Mouse (Mus musculus) stomach, embryonic 15.5 days (tissue): Measurements from ENCODE around the gene Rnf213. TPM values are rescaled to one million over a fixed set of nuclear protein-coding genes. Genes with fewer than 3 reads are reported as not detected.
A peak's percentile ranks its signal among the peaks of the same experiment; 100 is the strongest.

Source experiments
- ATAC-seq: fragments of 200-750 bp; cut with Nextera tagmentation; 2 replicates; pipeline ENCODE4 v1.8.0; 2017; ENCODE audit warnings: low read depth, moderate number of reproducible peaks, moderate TSS enrichment; ENCODE audit not compliant: insufficient read depth, low FRiP score
- H3K27ac ChIP-seq: fragments of 300-500 bp; sonication (generic); 2 replicates; pipeline ENCODE4 v1.5.1; 2015; ENCODE audit warnings: mild to moderate bottlenecking, inconsistent platforms
- H3K27me3 ChIP-seq: fragments of 300-500 bp; sonication (generic); replicated peaks from 2 replicates; pipeline ENCODE4 v1.6.1; 2015; ENCODE audit warnings: inconsistent platforms
- H3K36me3 ChIP-seq: fragments of 300-500 bp; sonication (generic); 2 replicates; pipeline ENCODE4 v1.6.1; 2015; ENCODE audit warnings: inconsistent platforms
- H3K4me1 ChIP-seq: fragments of 300-500 bp; sonication (generic); 2 replicates; pipeline ENCODE4 v1.6.1; 2015; ENCODE audit warnings: inconsistent platforms
- H3K4me2 ChIP-seq: fragments of 300-500 bp; sonication (generic); 2 replicates; pipeline ENCODE4 v1.6.1; 2015; ENCODE audit warnings: mild to moderate bottlenecking, inconsistent platforms
- H3K4me3 ChIP-seq: fragments of 300-500 bp; sonication (generic); replicated peaks from 2 replicates; pipeline ENCODE4 v1.5.1; 2015; ENCODE audit warnings: inconsistent platforms
- H3K9ac ChIP-seq: fragments of 300-500 bp; sonication (generic); 2 replicates; pipeline ENCODE4 v1.6.1; 2015; ENCODE audit warnings: inconsistent platforms
- H3K9me3 ChIP-seq: fragments of 300-500 bp; sonication (generic); 2 replicates; pipeline ENCODE4 v1.6.1; 2016; ENCODE audit warnings: inconsistent platforms
- WGBS: fragments of 180-500 bp; shearing (Covaris S2); methylation state at CpG from one replicate; pipeline ENCODE4 v1.1.7; 2015; 5-methylcytosine and 5-hydroxymethylcytosine counted together
- polyA plus RNA-seq: library from polyadenylated mRNA; unstranded; fragments of >200 nt; fragmentation: Nextera tagmentation; extraction: Ambion mirVana; gene quantifications from 2 replicates; pipeline ENCODE4 v1.2.1, GENCODE M21; 2015

Rnf213 gene
- polyA plus RNA-seq, 1 experiment from 2014 or later, result 7.3 TPM

- peak overlapping the region; percentile 59 for H3K27ac ChIP-seq
- ATAC-seq, result no peak
- 71% methylated on average over 5 of the region's 5 CpGs for WGBS
Observed at GRCm38 (mm10) chr11:119420426-119420825, 27.5 kb downstream of the Rnf213 start.

DNA sequence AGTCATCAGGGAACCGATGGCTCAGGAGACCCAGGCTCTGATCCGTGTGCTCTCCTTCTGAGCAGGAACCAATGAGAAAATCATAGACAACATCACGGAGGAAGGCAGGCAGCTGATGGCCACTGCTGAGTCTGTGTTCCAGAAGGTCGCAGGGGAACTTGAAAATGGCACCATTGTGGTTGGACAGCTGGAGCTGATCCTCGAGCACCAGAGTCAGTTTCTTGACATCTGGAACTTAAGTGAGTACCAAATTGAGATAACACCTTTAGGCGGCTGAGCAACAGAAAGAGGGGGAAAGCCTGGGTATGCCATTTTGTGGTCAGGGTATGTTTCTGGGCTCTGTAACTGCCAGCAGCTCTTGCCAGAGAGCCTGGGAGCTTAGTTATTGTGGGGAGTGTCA lies 34.5 kb downstream of the Rnf213 start:
- no peaks in the 10 kb centered on the region for H3K9me3 ChIP-seq
- H3K4me2 ChIP-seq, result no peak overlapping the region
- WGBS, result 79% methylated on average over 6 of the region's 6 CpGs
- H3K27ac ChIP-seq, result no peak overlapping the region
- no peak for ATAC-seq
- no peak overlapping the region for H3K9ac ChIP-seq
- 0 out of 2 replicates have a peak, but pooled peaks cover 3% of the 10 kb centered on the region for H3K36me3 ChIP-seq
- H3K4me1 ChIP-seq, result peaks cover 11% of the 10 kb centered on the region
- no peaks in the 10 kb centered on the region for H3K27me3 ChIP-seq
- no peak overlapping the region for H3K4me3 ChIP-seq

More at GRCm38 (mm10) chr11:119420426-119420825, 27.5 kb downstream of the Rnf213 start:
- peaks cover 16% of the 10 kb centered on the region; the same call in 1 of the 2 replicates for H3K36me3 ChIP-seq
- H3K4me2 ChIP-seq, result no peak overlapping the region
- no peaks in the 10 kb centered on the region for H3K9me3 ChIP-seq
- no peaks in the 10 kb centered on the region for H3K27me3 ChIP-seq
- no peak overlapping the region for H3K4me3 ChIP-seq
- 0 out of 2 replicates have a peak, but pooled peaks cover 8% of the 10 kb centered on the region for H3K4me1 ChIP-seq
- H3K9ac ChIP-seq, result no peak overlapping the region

GRCm38 (mm10) chr11:119427986-119428385 lies 35.1 kb downstream of the Rnf213 start:
- no peaks in the 10 kb centered on the region for H3K36me3 ChIP-seq
- peaks cover 11% of the 10 kb centered on the region for H3K4me1 ChIP-seq
- no peak overlapping the region for H3K4me3 ChIP-seq
- WGBS, result 76% methylated on average over 5 of the region's 5 CpGs
- no peak overlapping the region for H3K9ac ChIP-seq
- no peak for ATAC-seq
- no peaks in the 10 kb centered on the region for H3K27me3 ChIP-seq
- no peak overlapping the region for H3K4me2 ChIP-seq
- no peak overlapping the region; the same call in 1 of the 2 replicates for H3K27ac ChIP-seq
- no peaks in the 10 kb centered on the region for H3K9me3 ChIP-seq

DNA sequence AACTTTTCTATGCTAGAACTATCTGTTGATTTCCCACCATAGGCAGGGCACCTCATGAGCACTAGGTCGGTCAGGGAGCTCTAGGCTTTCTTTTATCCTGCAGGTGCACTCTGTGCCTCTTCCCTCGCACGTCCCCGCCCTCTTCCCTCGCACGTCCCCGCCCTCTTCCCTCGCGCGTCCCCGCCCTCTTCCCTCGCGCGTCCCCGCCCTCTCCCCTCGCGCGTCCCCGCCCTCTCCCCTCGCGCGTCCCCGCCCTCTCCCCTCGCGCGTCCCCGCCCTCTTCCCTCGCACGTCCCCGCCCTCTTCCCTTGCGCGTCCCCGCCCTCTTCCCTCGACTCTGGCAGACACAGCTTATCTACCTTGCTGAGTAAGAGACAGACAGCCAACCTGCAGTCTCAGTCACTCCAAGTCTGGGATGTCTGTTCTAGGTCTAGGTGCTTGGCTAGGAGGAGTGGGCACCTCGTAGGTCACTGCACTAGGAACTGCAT lies 35.8 kb downstream of the Rnf213 start:
- peak; percentile 88 for ATAC-seq
- peak overlapping the region; percentile 28; the same call in 1 of the 2 replicates for H3K27ac ChIP-seq

DNA sequence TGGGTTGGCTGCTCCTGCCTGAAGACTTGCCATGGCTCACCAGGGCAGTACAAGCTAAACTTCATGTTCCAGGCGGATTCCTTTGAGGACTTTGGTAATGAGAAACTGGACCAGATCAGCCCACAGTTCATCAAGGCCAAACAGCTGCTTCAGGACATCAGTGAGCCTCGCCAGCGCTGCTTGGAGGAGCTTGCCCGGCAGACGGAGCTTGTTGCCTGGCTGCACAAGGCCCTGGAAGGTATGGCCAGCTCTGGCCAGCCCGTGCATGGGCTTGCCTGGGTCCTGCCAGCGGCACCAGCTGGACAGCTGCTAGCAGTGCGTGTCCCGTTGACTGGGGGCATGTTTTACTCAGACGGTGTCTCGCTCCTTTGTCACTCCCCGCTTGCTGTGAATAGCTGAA lies 38.6 kb downstream of the Rnf213 start:
- Histone ChIP-seq H3K9ac (no peak overlapping the region), H3K4me3 (no peak overlapping the region), H3K9me3 (no peaks in the 10 kb centered on the region), H3K27ac (no peak overlapping the region), H3K4me2 (no peak overlapping the region), H3K4me1 (peaks cover 11% of the 10 kb centered on the region), H3K36me3 (peaks cover 22% of the 10 kb centered on the region), H3K27me3 (no peaks in the 10 kb centered on the region)
- ATAC-seq, result no peak
- WGBS, result 88% methylated on average over 12 of the region's 12 CpGs

More for the DNA sequence above, 35.8 kb downstream of the Rnf213 start:
- Histone ChIP-seq H3K4me2 (peak overlapping the region; percentile 54), H3K36me3 (peaks cover 5% of the 10 kb centered on the region), H3K4me1 (peaks cover 11% of the 10 kb centered on the region), H3K9me3 (no peaks in the 10 kb centered on the region), H3K27me3 (no peaks in the 10 kb centered on the region), H3K9ac (no peak overlapping the region), H3K4me3 (peak overlapping the region; percentile 28)
- WGBS, result 2% methylated on average over 21 of the region's 35 CpGs

GRCm38 (mm10) chr11:119432706-119433105 lies 39.8 kb downstream of the Rnf213 start:
- Histone ChIP-seq H3K27ac (no peak overlapping the region), H3K9me3 (no peaks in the 10 kb centered on the region), H3K4me1 (peaks cover 11% of the 10 kb centered on the region), H3K4me3 (no peak overlapping the region), H3K27me3 (no peaks in the 10 kb centered on the region), H3K36me3 (peaks cover 22% of the 10 kb centered on the region), H3K9ac (no peak overlapping the region), H3K4me2 (no peak overlapping the region)
- WGBS, result 76% methylated on average over 7 of the region's 7 CpGs
- ATAC-seq, result 0 out of 2 replicates have a peak, but pooled peaks have one; percentile 25

DNA sequence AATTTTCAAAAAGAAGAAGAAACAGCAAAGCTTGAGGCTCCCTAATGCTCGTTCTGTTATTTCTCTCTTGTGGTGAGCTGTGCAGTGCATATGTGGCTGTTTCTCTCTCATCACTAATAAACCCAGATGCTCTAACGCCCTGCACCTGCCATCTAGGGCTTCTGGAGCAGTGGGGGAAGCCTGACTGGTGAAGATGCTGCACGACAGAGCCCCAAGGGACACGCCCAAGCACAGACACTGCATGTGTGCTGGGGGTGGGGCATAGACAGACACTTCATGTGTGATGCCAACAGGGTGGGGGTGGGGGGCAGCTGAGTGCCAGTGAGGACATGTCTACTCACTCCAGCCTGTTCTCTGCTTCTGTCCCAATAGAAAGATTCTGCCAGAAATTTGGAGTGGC lies 41.4 kb downstream of the Rnf213 start:
- H3K36me3 ChIP-seq, result peaks cover 22% of the 10 kb centered on the region
- H3K4me2 ChIP-seq, result no peak overlapping the region
- no peak overlapping the region for H3K4me3 ChIP-seq
- H3K9me3 ChIP-seq, result no peaks in the 10 kb centered on the region
- no peak overlapping the region for H3K27ac ChIP-seq
- no peak overlapping the region for H3K9ac ChIP-seq
- H3K4me1 ChIP-seq, result no peaks in the 10 kb centered on the region
- no peak for ATAC-seq
- 81% methylated on average over 4 of the region's 4 CpGs for WGBS
- H3K27me3 ChIP-seq, result no peaks in the 10 kb centered on the region

DNA sequence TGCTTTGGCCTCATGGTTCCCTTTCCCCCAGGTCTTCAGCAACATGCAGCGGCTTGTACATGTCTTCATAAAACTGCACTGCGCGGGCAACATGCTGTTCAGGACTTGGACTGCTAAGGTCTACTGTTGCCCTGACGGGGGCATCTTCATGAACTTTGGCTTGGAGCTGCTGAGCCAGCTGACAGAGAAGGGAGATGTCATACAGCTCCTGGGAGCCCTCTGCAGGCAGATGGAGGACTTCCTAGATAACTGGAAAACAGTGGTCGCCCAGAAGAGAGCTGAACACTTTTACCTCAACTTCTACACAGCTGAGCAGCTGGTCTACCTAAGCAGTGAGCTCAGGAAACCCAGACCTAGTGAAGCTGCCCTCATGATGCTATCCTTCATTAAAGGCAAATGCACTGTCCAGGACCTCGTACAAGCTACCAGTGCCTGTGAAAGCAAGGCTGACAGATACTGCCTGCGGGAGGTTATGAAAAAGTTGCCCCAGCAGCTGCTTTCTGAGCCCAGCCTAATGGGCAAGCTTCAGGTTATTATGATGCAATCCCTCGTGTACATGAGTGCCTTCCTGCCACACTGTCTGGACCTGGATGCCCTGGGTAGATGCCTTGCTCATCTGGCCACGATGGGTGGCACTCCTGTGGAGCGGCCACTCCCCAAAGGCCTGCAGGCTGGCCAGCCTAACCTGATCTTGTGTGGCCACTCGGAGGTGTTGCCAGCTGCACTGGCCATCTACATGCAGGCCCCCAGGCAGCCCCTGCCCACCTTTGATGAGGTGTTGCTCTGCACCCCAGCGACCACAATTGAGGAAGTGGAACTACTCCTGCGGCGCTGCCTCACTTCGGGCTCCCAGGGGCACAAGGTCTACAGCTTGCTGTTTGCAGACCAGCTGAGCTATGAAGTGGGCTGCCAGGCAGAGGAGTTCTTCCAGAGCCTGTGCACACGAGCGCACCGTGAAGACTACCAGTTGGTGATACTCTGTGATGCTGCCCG lies 43.3 kb downstream of the Rnf213 start:
- H3K4me2 ChIP-seq, result no peak overlapping the region
- 77% methylated on average over 19 of the region's 19 CpGs for WGBS
- H3K27me3 ChIP-seq, result no peaks in the 10 kb centered on the region
- H3K4me3 ChIP-seq, result no peak overlapping the region
- H3K4me1 ChIP-seq, result no peaks in the 10 kb centered on the region
- H3K9ac ChIP-seq, result no peak overlapping the region
- H3K27ac ChIP-seq, result no peak overlapping the region
- H3K36me3 ChIP-seq, result peaks cover 31% of the 10 kb centered on the region
- no peak for ATAC-seq
- no peaks in the 10 kb centered on the region for H3K9me3 ChIP-seq

- no peak overlapping the region for H3K9ac ChIP-seq
- no peak overlapping the region for H3K4me2 ChIP-seq
- H3K4me1 ChIP-seq, result no peaks in the 10 kb centered on the region
- no peak overlapping the region for H3K4me3 ChIP-seq
- peak overlapping the region; percentile 33; the same call in 1 of the 2 replicates for H3K27ac ChIP-seq
- H3K9me3 ChIP-seq, result no peaks in the 10 kb centered on the region
- peak; percentile 75; the same call in 1 of the 2 replicates for ATAC-seq
- no peaks in the 10 kb centered on the region for H3K27me3 ChIP-seq
- WGBS, result 77% methylated on average over 8 of the region's 8 CpGs
- peaks cover 36% of the 10 kb centered on the region for H3K36me3 ChIP-seq
Observed at GRCm38 (mm10) chr11:119438776-119439175, 45.9 kb downstream of the Rnf213 start.

GRCm38 (mm10) chr11:119442199-119442598 lies 49.3 kb downstream of the Rnf213 start:
- Histone ChIP-seq H3K4me2 (no peak overlapping the region), H3K27ac (no peak overlapping the region), H3K9ac (no peak overlapping the region), H3K9me3 (no peaks in the 10 kb centered on the region), H3K36me3 (peaks cover 20% of the 10 kb centered on the region), H3K4me1 (no peaks in the 10 kb centered on the region), H3K4me3 (no peak overlapping the region), H3K27me3 (no peaks in the 10 kb centered on the region)
- 93% methylated on average over 8 of the region's 8 CpGs for WGBS
- no peak for ATAC-seq

- H3K9ac ChIP-seq, result no peak overlapping the region
- 92% methylated on average over 9 of the region's 9 CpGs for WGBS
- no peaks in the 10 kb centered on the region for H3K9me3 ChIP-seq
- H3K36me3 ChIP-seq, result peaks cover 20% of the 10 kb centered on the region
- no peak for ATAC-seq
- H3K4me1 ChIP-seq, result no peaks in the 10 kb centered on the region
- no peak overlapping the region for H3K4me2 ChIP-seq
- H3K27me3 ChIP-seq, result no peaks in the 10 kb centered on the region
- H3K4me3 ChIP-seq, result no peak overlapping the region
- no peak overlapping the region for H3K27ac ChIP-seq
Observed at GRCm38 (mm10) chr11:119443442-119443841, 50.5 kb downstream of the Rnf213 start.

- no peak for ATAC-seq
- Histone ChIP-seq H3K4me1 (no peaks in the 10 kb centered on the region), H3K4me3 (no peak overlapping the region), H3K36me3 (peaks cover 23% of the 10 kb centered on the region; the same call in 1 of the 2 replicates), H3K4me2 (no peak overlapping the region), H3K9ac (no peak overlapping the region), H3K27ac (no peak overlapping the region), H3K27me3 (no peaks in the 10 kb centered on the region), H3K9me3 (no peaks in the 10 kb centered on the region)
- WGBS, result 79% methylated on average over 4 of the region's 4 CpGs
Observed at GRCm38 (mm10) chr11:119456097-119456496, 63.2 kb downstream of the Rnf213 start.
